Mouse (Mus musculus) MEL (cell line): ENCODE results near the gene Gm20388. TPM values are rescaled to one million over a fixed set of nuclear protein-coding genes. Genes with fewer than 3 reads are reported as not detected.
A peak's percentile ranks its signal among the peaks of the same experiment; 100 is the strongest.

Experiments used
- DNase-seq: peaks from one replicate; pipeline ENCODE4 v3.0.0; 2011; ENCODE audit warnings: low read depth, low spot score
- H3K27ac ChIP-seq: 2 replicates; pipeline ENCODE4 v1.5.1; 2012; ENCODE audit warnings: low read depth, mild to moderate bottlenecking, control low read depth, low read length, moderate library complexity; ENCODE audit not compliant: control insufficient read depth
- H3K27me3 ChIP-seq, 2 experiments: fragments of 150-350 bp in 1 of 2; sonication (generic) in 1 of 2; 2 replicates each; pipeline ENCODE4 v1.6.1; 2012; ENCODE audit warnings: low read length in 2 of 2, mild to moderate bottlenecking in 2 of 2, improper control_type of control experiment in 1 of 2, moderate library complexity in 1 of 2; ENCODE audit not compliant: insufficient read depth in 2 of 2, control insufficient read depth in 1 of 2
- H3K36me3 ChIP-seq, 2 experiments: 2 replicates each; pipeline ENCODE4 v1.6.1; 2012 to 2014; ENCODE audit warnings: low read length in 2 of 2, improper control_type of control experiment in 1 of 2, inconsistent platforms in 1 of 2, mild to moderate bottlenecking in 1 of 2; ENCODE audit not compliant: insufficient read depth in 2 of 2, control insufficient read depth in 1 of 2
- H3K4me1 ChIP-seq, 2 experiments: fragments of 150-350 bp in 1 of 2; sonication (generic) in 1 of 2; 2 replicates each; pipeline ENCODE4 v1.6.1; 2012; ENCODE audit warnings: low read length in 2 of 2, improper control_type of control experiment in 1 of 2, mild to moderate bottlenecking in 1 of 2; ENCODE audit not compliant: insufficient read depth in 2 of 2, control insufficient read depth in 1 of 2
- H3K4me3 ChIP-seq, 2 experiments: fragments of 150-350 bp in 1 of 2; sonication (generic) in 1 of 2; 2 replicates each; pipeline ENCODE4 v1.5.1; 2012; ENCODE audit warnings: low read depth in 2 of 2, low read length in 2 of 2, mild to moderate bottlenecking in 2 of 2, moderate library complexity in 2 of 2, control low read depth in 1 of 2, improper control_type of control experiment in 1 of 2; ENCODE audit not compliant: control insufficient read depth in 1 of 2, insufficient read depth in 1 of 2
- H3K79me2 ChIP-seq: 2 replicates; pipeline ENCODE4 v1.6.1; 2012; ENCODE audit warnings: mild to moderate bottlenecking, low read length, moderate library complexity; ENCODE audit not compliant: control insufficient read depth, poor library complexity, insufficient read depth
- H3K9ac ChIP-seq: 2 replicates; pipeline ENCODE4 v1.6.1; 2012; ENCODE audit warnings: low read depth, mild to moderate bottlenecking, control low read depth, low read length, moderate library complexity; ENCODE audit not compliant: control insufficient read depth, poor library complexity, severe bottlenecking
- H3K9me3 ChIP-seq: fragments of 150-350 bp; sonication (generic); replicated peaks from 2 replicates; pipeline ENCODE4 v1.6.1; 2012; ENCODE audit warnings: mild to moderate bottlenecking, low read length, improper control_type of control experiment, moderate library complexity; ENCODE audit not compliant: insufficient read depth
- BHLHE40 ChIP-seq: IDR thresholded peaks from 2 replicates; pipeline ENCODE4 v1.6.1; 2012; ENCODE audit warnings: low read depth, mild to moderate bottlenecking, inconsistent platforms, low read length, improper control_type of control experiment, borderline replicate concordance
- CHD1 ChIP-seq: IDR thresholded peaks from 2 replicates; pipeline ENCODE4 v1.6.1; 2012; ENCODE audit warnings: low read depth, mild to moderate bottlenecking, inconsistent platforms, low read length, improper control_type of control experiment
- CHD2 ChIP-seq: IDR thresholded peaks from 2 replicates; pipeline ENCODE4 v1.6.1; 2011; ENCODE audit warnings: low read length, improper control_type of control experiment
- CTCF ChIP-seq, 3 experiments: IDR thresholded peaks in 2 of 3; conservative IDR thresholded peaks in 1 of 3; 2 replicates each; pipeline ENCODE4 v1.5.1; 2011 to 2012; ENCODE audit warnings: low read length in 3 of 3, low read depth in 2 of 3, mild to moderate bottlenecking in 2 of 3, improper control_type of control experiment in 1 of 3, inconsistent platforms in 1 of 3, mixed read lengths in 1 of 3, moderate library complexity in 1 of 3; ENCODE audit not compliant: control insufficient read depth in 1 of 3, insufficient read depth in 1 of 3, poor library complexity in 1 of 3, severe bottlenecking in 1 of 3
- EP300 ChIP-seq, 2 experiments: IDR thresholded peaks; 2 replicates each; pipeline ENCODE4 v1.6.1; 2011; ENCODE audit warnings: improper control_type of control experiment in 2 of 2, low read length in 2 of 2, low read depth in 1 of 2, mild to moderate bottlenecking in 1 of 2
- GABPA ChIP-seq: IDR thresholded peaks from 2 replicates; pipeline ENCODE4 v1.6.1; 2012; ENCODE audit warnings: low read depth, mild to moderate bottlenecking, inconsistent platforms, low read length, improper control_type of control experiment, moderate library complexity
- HCFC1 ChIP-seq: IDR thresholded peaks from 2 replicates; pipeline ENCODE4 v1.6.1; 2012; ENCODE audit warnings: low read depth, mild to moderate bottlenecking, inconsistent platforms, low read length, improper control_type of control experiment, moderate library complexity
- JUND ChIP-seq: IDR thresholded peaks from 2 replicates; pipeline ENCODE4 v1.6.1; 2011; ENCODE audit warnings: low read depth, mild to moderate bottlenecking, improper control_type of control experiment, low read length
- KAT2A ChIP-seq: conservative IDR thresholded peaks from 2 replicates; pipeline ENCODE4 v1.6.1; 2012; ENCODE audit warnings: low read depth, low read length, improper control_type of control experiment, inconsistent platforms
- MAFK ChIP-seq: IDR thresholded peaks from 2 replicates; pipeline ENCODE4 v1.6.1; 2011; ENCODE audit warnings: low read depth, mild to moderate bottlenecking, low read length, improper control_type of control experiment, borderline replicate concordance
- MAZ ChIP-seq: IDR thresholded peaks from 2 replicates; pipeline ENCODE4 v1.6.1; 2012; ENCODE audit warnings: low read depth, mild to moderate bottlenecking, inconsistent platforms, low read length, improper control_type of control experiment
- MXI1 ChIP-seq: IDR thresholded peaks from 2 replicates; pipeline ENCODE4 v1.6.1; 2011; ENCODE audit warnings: mild to moderate bottlenecking, low read depth, low read length, improper control_type of control experiment
- MYB ChIP-seq: IDR thresholded peaks from 2 replicates; pipeline ENCODE4 v1.6.1; 2011; ENCODE audit warnings: mild to moderate bottlenecking, low read depth, low read length, improper control_type of control experiment
- MYC ChIP-seq: IDR thresholded peaks from 2 replicates; pipeline ENCODE4 v1.6.1; 2011; ENCODE audit warnings: low read depth, mild to moderate bottlenecking, low read length, improper control_type of control experiment, moderate library complexity
- NELFE ChIP-seq: IDR thresholded peaks from 2 replicates; pipeline ENCODE4 v1.6.1; 2011; ENCODE audit warnings: low read depth, low read length, improper control_type of control experiment
- NRF1 ChIP-seq: IDR thresholded peaks from 2 replicates; pipeline ENCODE4 v1.6.1; 2014; ENCODE audit warnings: low read depth, mild to moderate bottlenecking, inconsistent platforms, low read length, improper control_type of control experiment, moderate library complexity; ENCODE audit not compliant: poor library complexity, insufficient read depth, severe bottlenecking
- POLR2A ChIP-seq, 2 experiments: IDR thresholded peaks; 2 replicates each; pipeline ENCODE4 v1.6.1; 2011 to 2012; ENCODE audit warnings: low read length in 2 of 2, mild to moderate bottlenecking in 2 of 2, control low read depth in 1 of 2, improper control_type of control experiment in 1 of 2, low read depth in 1 of 2, moderate library complexity in 1 of 2; ENCODE audit not compliant: control insufficient read depth in 1 of 2, insufficient read depth in 1 of 2, poor library complexity in 1 of 2
- POLR2AphosphoS2 ChIP-seq: IDR thresholded peaks from 2 replicates; pipeline ENCODE4 v1.6.1; 2011; ENCODE audit warnings: low read length, improper control_type of control experiment
- RAD21 ChIP-seq: IDR thresholded peaks from 2 replicates; pipeline ENCODE4 v1.6.1; 2011; ENCODE audit warnings: mild to moderate bottlenecking, low read depth, low read length, improper control_type of control experiment
- RCOR1 ChIP-seq: IDR thresholded peaks from 2 replicates; pipeline ENCODE4 v1.6.1; 2012; ENCODE audit warnings: low read depth, mild to moderate bottlenecking, inconsistent platforms, low read length, improper control_type of control experiment
- SIN3A ChIP-seq: IDR thresholded peaks from 2 replicates; pipeline ENCODE4 v1.6.1; 2012; ENCODE audit warnings: low read length, improper control_type of control experiment, inconsistent platforms
- SMC3 ChIP-seq: IDR thresholded peaks from 2 replicates; pipeline ENCODE4 v1.6.1; 2011; ENCODE audit warnings: low read depth, low read length, improper control_type of control experiment
- TBP ChIP-seq: IDR thresholded peaks from 2 replicates; pipeline ENCODE4 v1.8.0; 2011; ENCODE audit warnings: low read depth, low read length, improper control_type of control experiment
- TCF12 ChIP-seq: IDR thresholded peaks from 2 replicates; pipeline ENCODE4 v1.6.1; 2014; ENCODE audit warnings: low read depth, mild to moderate bottlenecking, inconsistent platforms, low read length, improper control_type of control experiment, moderate library complexity
- UBTF ChIP-seq: IDR thresholded peaks from 2 replicates; pipeline ENCODE4 v1.6.1; 2012; ENCODE audit warnings: low read depth, mild to moderate bottlenecking, inconsistent platforms, low read length, improper control_type of control experiment, moderate library complexity, borderline replicate concordance; ENCODE audit not compliant: insufficient read depth
- ZC3H11A ChIP-seq: IDR thresholded peaks from 2 replicates; pipeline ENCODE4 v1.6.1; 2012; ENCODE audit warnings: low read depth, mild to moderate bottlenecking, inconsistent platforms, low read length, improper control_type of control experiment
- ZNF384 ChIP-seq: IDR thresholded peaks from 2 replicates; pipeline ENCODE4 v1.6.1; 2012; ENCODE audit warnings: low read depth, mild to moderate bottlenecking, inconsistent platforms, low read length, improper control_type of control experiment
- polyA plus RNA-seq, 2 experiments: library from polyadenylated mRNA; stranded (reverse) in 1 of 2; unstranded in 1 of 2; fragments of >175 nt in 1 of 2; fragments of >200 nt in 1 of 2; gene quantifications; 2 replicates each; pipeline versions ENCODE4 v1.2.1 to v1.2.4; 2012; ENCODE audit warnings: low replicate concordance in 2 of 2, low read depth in 1 of 2; ENCODE audit not compliant: insufficient read length in 2 of 2, insufficient read depth in 1 of 2, missing spikeins in 1 of 2
- total RNA-seq: library from RNA; depleted of rRNA; stranded (reverse); fragments of 300-350 nt; gene quantifications from 2 replicates; pipeline ENCODE4 v1.2.3, GENCODE M21; 2012

Gm20388 gene
- total and polyA plus RNA-seq, 3 experiments = 11.1 to 17.8 TPM; not detected in 1

GRCm38 (mm10) chr8:120300601-120301141 lies 390.0 kb downstream of the Gm20388 start:
- no peaks in the 10 kb centered on the region for H3K27me3 ChIP-seq
- no peak overlapping the region for H3K9ac ChIP-seq
- no peaks in the 10 kb centered on the region for H3K79me2 ChIP-seq
- no peaks in the 10 kb centered on the region for H3K9me3 ChIP-seq
- TF ChIP-seq TCF12 (no peak), RCOR1 (no peak), CHD1 (no peak), ZC3H11A (peak; percentile 52), MAFK (no peak), CTCF (IDR thresholded peaks at IDR 0.05 in 2 of 3, conservative IDR thresholded peaks at IDR 0.05 in 1 of 3; ENCODE audit: control insufficient read depth in 1 of 3, insufficient read depth in 1 of 3, low read depth in 2 of 3, low read length in 3 of 3, poor library complexity in 1 of 3, severe bottlenecking in 1 of 3) (peak; percentile 95 to 99 (median 99)), SMC3 (peak; percentile 89), MAZ (peak; percentile 47; the same call in 1 of the 2 replicates), BHLHE40 (0 out of 2 replicates have a peak, but pooled peaks have one; percentile 23), RAD21 (peak; percentile 73), MYB (no peak), MYC (0 out of 2 replicates have a peak, but pooled peaks have one; percentile 14), TBP (no peak)
- H3K27ac ChIP-seq = no peak overlapping the region
- no peaks in the 10 kb centered on the region for H3K4me1 ChIP-seq
- H3K36me3 ChIP-seq = no peaks in the 10 kb centered on the region
- H3K4me3 ChIP-seq = no peak overlapping the region
- DNase-seq = peak; percentile 65

- Histone ChIP-seq H3K9me3 (no peaks in the 10 kb centered on the region), H3K79me2 (no peaks in the 10 kb centered on the region), H3K9ac (no peak overlapping the region), H3K4me1 (no peaks in the 10 kb centered on the region), H3K36me3 (no peaks in the 10 kb centered on the region), H3K4me3 (no peak overlapping the region), H3K27ac (no peak overlapping the region), H3K27me3 (no peaks in the 10 kb centered on the region)
- no peak for DNase-seq
- no peak for TF ChIP-seq SMC3
- TF ChIP-seq CHD1 = no peak
- no peak for TF ChIP-seq GABPA
- no peak for TF ChIP-seq EP300 (IDR thresholded peaks at IDR 0.05; ENCODE audit: low read depth in 1 of 2, low read length in 2 of 2)
- no peak for TF ChIP-seq MAFK
- no peak for TF ChIP-seq HCFC1
- no peak for TF ChIP-seq BHLHE40
- TF ChIP-seq CTCF (IDR thresholded peaks at IDR 0.05 in 2 of 3, conservative IDR thresholded peaks at IDR 0.05 in 1 of 3; ENCODE audit: control insufficient read depth in 1 of 3, insufficient read depth in 1 of 3, low read depth in 2 of 3, low read length in 3 of 3, poor library complexity in 1 of 3, severe bottlenecking in 1 of 3) = no peak
- no peak for TF ChIP-seq CHD2
- no peak for TF ChIP-seq MAZ
- TF ChIP-seq JUND = no peak
- TF ChIP-seq UBTF = no peak
- no peak for TF ChIP-seq POLR2A (IDR thresholded peaks at IDR 0.05; ENCODE audit: control insufficient read depth in 1 of 2, insufficient read depth in 1 of 2, low read depth in 1 of 2, low read length in 2 of 2, poor library complexity in 1 of 2)
- no peak for TF ChIP-seq POLR2AphosphoS2
- TF ChIP-seq SIN3A = no peak
- no peak for TF ChIP-seq MXI1
- TF ChIP-seq NRF1 = no peak
- no peak for TF ChIP-seq KAT2A
- TF ChIP-seq ZNF384 = no peak
- TF ChIP-seq NELFE = no peak
Observed at GRCm38 (mm10) chr8:120302941-120303675, 392.5 kb downstream of the Gm20388 start.
